Mouse (Mus musculus): ENCODE results near the gene Lzic. TPM values are rescaled to one million over a fixed set of nuclear protein-coding genes. Genes with fewer than 3 reads are reported as not detected.

Lzic gene
- total RNA-seq, 2 experiments from 2014 or later, result 13.1 to 16.1 TPM

DNA sequence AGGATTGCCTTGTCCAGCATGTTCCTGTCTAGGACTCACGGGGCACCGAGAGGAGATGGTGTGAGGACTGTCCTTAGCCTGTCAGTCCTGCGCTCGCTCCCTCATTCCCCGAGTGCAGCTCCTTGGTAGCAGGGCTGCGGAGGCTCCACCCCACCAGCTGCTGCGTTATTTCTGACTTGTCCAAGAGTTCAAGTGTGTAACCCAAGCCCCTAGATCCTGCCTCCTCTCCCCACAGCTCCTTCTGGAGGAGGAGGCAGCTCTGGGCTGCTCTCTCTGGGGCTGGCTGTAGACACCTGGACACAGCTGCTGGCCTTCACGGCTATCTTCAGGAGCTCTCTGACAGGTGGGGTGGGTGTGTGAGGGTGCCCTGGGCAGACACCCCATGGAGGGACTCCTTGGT is 59.9 kb downstream of the Lzic start:
- Histone ChIP-seq H3K4me3 (no peak overlapping the region; the same call in 1 of the 2 replicates), H3K27ac (peak overlapping the region; percentile 79)
- TF ChIP-seq CTCF (IDR thresholded peaks at IDR 0.05), result no peak
- intact Hi-C loops (cut with DNase I), result loop anchor here (5.0 kb wide), 6 partner anchors 38 to 403 kb away; partner anchors contain the start of gene Rbp7
- peak; percentile 85 for DNase-seq

Small RNA genes within 50 kb of the gene (microRNA-seq; reads per million reads assigned to microRNA genes)
- not detected for gene Mir5616

Other genes starting within 250 kb of the Lzic start
- 100 to 1,000 TPM; 256 to 358 TPM for gene Kif1b, start 177.5 kb upstream of the Lzic start, total RNA-seq (2021)
- 10 to 100 TPM; 31.1 to 35.9 TPM for gene Ube4b, start 58.5 kb upstream of the Lzic start, total RNA-seq (2021)
- 10 to 100 TPM in 1 of 2 experiments, 1 to 10 TPM in 1; 7.9 to 21.0 TPM for gene Rbp7, start 30.3 kb upstream of the Lzic start, total RNA-seq (2021)
- not detected for gene Tmem274, start 7.9 kb upstream of the Lzic start, total RNA-seq (2021)
- gene Nmnat1, start within 50 bp of the Lzic start, total RNA-seq (2021), result 10 to 100 TPM; 30.0 to 32.7 TPM
- 10 to 100 TPM; 19.0 to 21.4 TPM for gene Ctnnbip1, start 33.0 kb downstream of the Lzic start, total RNA-seq (2021)
- gene Clstn1, start 101.2 kb downstream of the Lzic start, total RNA-seq (2021), result 10 to 100 TPM; 24.0 to 38.2 TPM
- gene Pik3cd, start 217.3 kb downstream of the Lzic start, total RNA-seq (2021), result 1 to 10 TPM; 8.9 to 9.1 TPM

Data from gastrocnemius, adult 2 months (tissue).